Mouse (Mus musculus) limb, embryonic 13.5 days (tissue): Measurements from ENCODE around the gene Gm45062. TPM values are rescaled to one million over a fixed set of nuclear protein-coding genes. Genes with fewer than 3 reads are reported as not detected.

Experiments
- ATAC-seq: fragments of 200-750 bp; cut with Nextera tagmentation; 2 replicates; pipeline ENCODE4 v1.8.0; 2017; ENCODE audit warnings: low read depth, moderate number of reproducible peaks, moderate TSS enrichment; ENCODE audit not compliant: low FRiP score
- H3K27ac ChIP-seq: fragments of 300-500 bp; sonication (generic); 2 replicates; pipeline ENCODE4 v1.5.1; 2015; ENCODE audit warnings: inconsistent platforms, mild to moderate bottlenecking, moderate library complexity
- H3K27me3 ChIP-seq: fragments of 300-500 bp; sonication (generic); 2 replicates; pipeline ENCODE4 v1.6.1; 2015; ENCODE audit warnings: mild to moderate bottlenecking, inconsistent platforms
- H3K36me3 ChIP-seq: fragments of 300-500 bp; sonication (generic); 2 replicates; pipeline ENCODE4 v1.6.1; 2015; ENCODE audit warnings: inconsistent platforms, mild to moderate bottlenecking, moderate library complexity
- H3K4me1 ChIP-seq: fragments of 300-500 bp; sonication (generic); 2 replicates; pipeline ENCODE4 v1.6.1; 2015; ENCODE audit warnings: inconsistent platforms
- H3K4me2 ChIP-seq: fragments of 300-500 bp; sonication (generic); replicated peaks from 2 replicates; pipeline ENCODE4 v1.6.1; 2015; ENCODE audit warnings: inconsistent platforms, mild to moderate bottlenecking, moderate library complexity
- H3K4me3 ChIP-seq: fragments of 300-500 bp; sonication (generic); 2 replicates; pipeline ENCODE4 v1.5.1; 2015; ENCODE audit warnings: moderate library complexity, mild to moderate bottlenecking, inconsistent platforms
- H3K9ac ChIP-seq: fragments of 300-500 bp; sonication (generic); 2 replicates; pipeline ENCODE4 v1.6.1; 2015; ENCODE audit warnings: mild to moderate bottlenecking, inconsistent platforms
- H3K9me3 ChIP-seq: fragments of 300-500 bp; sonication (generic); 2 replicates; pipeline ENCODE4 v1.6.1; 2016; ENCODE audit warnings: inconsistent platforms
- WGBS: fragments of 180-500 bp; shearing (Covaris S2); methylation state at CpG from one replicate; pipeline ENCODE4 v1.1.7; 2015; 5-methylcytosine and 5-hydroxymethylcytosine counted together
- polyA plus RNA-seq: library from polyadenylated mRNA; unstranded; fragments of >200 nt; fragmentation: Nextera tagmentation; extraction: Ambion mirVana; gene quantifications from 2 replicates; pipeline ENCODE4 v1.2.1, GENCODE M21; 2015

Gm45062 gene
- polyA plus RNA-seq, 1 experiment from 2014 or later: 15.5 TPM

- H3K9me3 ChIP-seq: no peaks in the 10 kb centered on the region
- H3K9ac ChIP-seq: no peak overlapping the region
- ATAC-seq: no peak
- WGBS: 86% methylated on average over 6 of the region's 6 CpGs
- H3K4me2 ChIP-seq: no peak overlapping the region
- no peaks in the 10 kb centered on the region for H3K4me1 ChIP-seq
- no peaks in the 10 kb centered on the region for H3K36me3 ChIP-seq
- no peak overlapping the region for H3K4me3 ChIP-seq
- H3K27ac ChIP-seq: no peak overlapping the region
- no peaks in the 10 kb centered on the region for H3K27me3 ChIP-seq
Measured at GRCm38 (mm10) chr6:8504521-8505228, 245.4 kb downstream of the Gm45062 start.

GRCm38 (mm10) chr6:8506631-8507030 is 247.4 kb downstream of the Gm45062 start:
- Histone ChIP-seq H3K9ac (no peak overlapping the region), H3K4me2 (no peak overlapping the region), H3K27me3 (no peaks in the 10 kb centered on the region), H3K4me3 (no peak overlapping the region), H3K27ac (no peak overlapping the region), H3K36me3 (no peaks in the 10 kb centered on the region), H3K4me1 (peaks cover 7% of the 10 kb centered on the region; the same call in 1 of the 2 replicates), H3K9me3 (no peaks in the 10 kb centered on the region)
- no peak for ATAC-seq

- Histone ChIP-seq H3K9ac (peak overlapping the region; percentile 99), H3K36me3 (no peaks in the 10 kb centered on the region), H3K4me3 (peak overlapping the region; percentile 97), H3K4me1 (peaks cover 22% of the 10 kb centered on the region), H3K9me3 (no peaks in the 10 kb centered on the region), H3K27ac (peak overlapping the region; percentile 99), H3K4me2 (peak overlapping the region; percentile 75), H3K27me3 (no peaks in the 10 kb centered on the region)
- ATAC-seq: peak; percentile 98
- under 1% methylated on average over 45 of the region's 56 CpGs for WGBS
Measured at GRCm38 (mm10) chr6:8508883-8509536, 249.8 kb downstream of the Gm45062 start.

GRCm38 (mm10) chr6:8509551-8509950 is 250.3 kb downstream of the Gm45062 start, which contains the start of gene Glcci1:
TSS of gene Glcci1 (plus strand) at chr6:8509600.
- H3K4me3 ChIP-seq: peak within 1 kb of the TSS; percentile 97
- peak; percentile 84 for ATAC-seq
- H3K4me2 ChIP-seq: peak within 1 kb of the TSS; percentile 75
- H3K27ac ChIP-seq: peak within 1 kb of the TSS; percentile 99
- peak within 1 kb of the TSS; percentile 99 for H3K9ac ChIP-seq
- WGBS: under 1% methylated on average over 33 of the region's 69 CpGs
- no peaks in the 10 kb centered on the region for H3K9me3 ChIP-seq
- no peaks in the 10 kb centered on the region for H3K27me3 ChIP-seq
- H3K4me1 ChIP-seq: peaks cover 22% of the 10 kb centered on the region
- H3K36me3 ChIP-seq: no peaks in the 10 kb centered on the region

GRCm38 (mm10) chr6:8509961-8510863 is 251.0 kb downstream of the Gm45062 start:
- Histone ChIP-seq H3K4me3 (peak overlapping the region; percentile 97), H3K36me3 (no peaks in the 10 kb centered on the region), H3K9ac (peak overlapping the region; percentile 99), H3K4me2 (peak overlapping the region; percentile 75), H3K27ac (peak overlapping the region; percentile 99), H3K4me1 (peaks cover 22% of the 10 kb centered on the region), H3K27me3 (no peaks in the 10 kb centered on the region), H3K9me3 (no peaks in the 10 kb centered on the region)
- ATAC-seq: peak; percentile 15
- under 1% methylated on average over 38 of the region's 73 CpGs for WGBS

- ATAC-seq: no peak
- H3K9ac ChIP-seq: peak overlapping the region; percentile 99
- H3K4me3 ChIP-seq: peak overlapping the region; percentile 97
- H3K27me3 ChIP-seq: no peaks in the 10 kb centered on the region
- H3K4me2 ChIP-seq: peak overlapping the region; percentile 75
- H3K4me1 ChIP-seq: peaks cover 22% of the 10 kb centered on the region
- H3K27ac ChIP-seq: peak overlapping the region; percentile 99; the same call in 1 of the 2 replicates
- no peaks in the 10 kb centered on the region for H3K9me3 ChIP-seq
- WGBS: 2% methylated on average over 7 of the region's 7 CpGs
- no peaks in the 10 kb centered on the region for H3K36me3 ChIP-seq
Measured at GRCm38 (mm10) chr6:8510864-8511428, 251.7 kb downstream of the Gm45062 start.

- 6% methylated on average over 3 of the region's 3 CpGs for WGBS
- Histone ChIP-seq H3K4me1 (peaks cover 22% of the 10 kb centered on the region), H3K36me3 (no peaks in the 10 kb centered on the region), H3K4me2 (peak overlapping the region; percentile 75), H3K27me3 (no peaks in the 10 kb centered on the region), H3K9ac (peak overlapping the region; percentile 99), H3K9me3 (no peaks in the 10 kb centered on the region), H3K4me3 (peak overlapping the region; percentile 97), H3K27ac (peak overlapping the region; percentile 99; the same call in 1 of the 2 replicates)
- ATAC-seq: no peak
Measured at GRCm38 (mm10) chr6:8511447-8511846, 252.2 kb downstream of the Gm45062 start.

GRCm38 (mm10) chr6:8512416-8512815 is 253.2 kb downstream of the Gm45062 start:
- peak overlapping the region; percentile 99; the same call in 1 of the 2 replicates for H3K9ac ChIP-seq
- H3K27me3 ChIP-seq: no peaks in the 10 kb centered on the region
- H3K4me3 ChIP-seq: peak overlapping the region; percentile 97
- no peak overlapping the region for H3K27ac ChIP-seq
- H3K4me1 ChIP-seq: peaks cover 22% of the 10 kb centered on the region
- ATAC-seq: no peak
- H3K4me2 ChIP-seq: peak overlapping the region; percentile 75
- H3K9me3 ChIP-seq: no peaks in the 10 kb centered on the region
- no peaks in the 10 kb centered on the region for H3K36me3 ChIP-seq
- WGBS: 33% methylated on average over 8 of the region's 8 CpGs

- no peaks in the 10 kb centered on the region for H3K36me3 ChIP-seq
- H3K4me2 ChIP-seq: no peak overlapping the region
- 85% methylated on average over 3 of the region's 3 CpGs for WGBS
- no peaks in the 10 kb centered on the region for H3K4me1 ChIP-seq
- H3K27ac ChIP-seq: no peak overlapping the region
- ATAC-seq: no peak
- H3K4me3 ChIP-seq: no peak overlapping the region
- H3K27me3 ChIP-seq: no peaks in the 10 kb centered on the region
- no peaks in the 10 kb centered on the region for H3K9me3 ChIP-seq
- H3K9ac ChIP-seq: no peak overlapping the region
Measured at GRCm38 (mm10) chr6:8519687-8520086, 260.4 kb downstream of the Gm45062 start.

GRCm38 (mm10) chr6:8521231-8521630 is 262.0 kb downstream of the Gm45062 start:
- Histone ChIP-seq H3K27me3 (no peaks in the 10 kb centered on the region), H3K27ac (no peak overlapping the region), H3K4me2 (no peak overlapping the region), H3K36me3 (no peaks in the 10 kb centered on the region), H3K9ac (no peak overlapping the region), H3K9me3 (no peaks in the 10 kb centered on the region), H3K4me3 (no peak overlapping the region), H3K4me1 (no peaks in the 10 kb centered on the region)
- WGBS: 92% methylated on average over 4 of the region's 4 CpGs
- ATAC-seq: no peak

- Histone ChIP-seq H3K27ac (no peak overlapping the region), H3K4me2 (no peak overlapping the region), H3K36me3 (no peaks in the 10 kb centered on the region), H3K9me3 (no peaks in the 10 kb centered on the region), H3K4me1 (no peaks in the 10 kb centered on the region), H3K9ac (no peak overlapping the region), H3K4me3 (no peak overlapping the region), H3K27me3 (no peaks in the 10 kb centered on the region)
- no peak for ATAC-seq
- 89% methylated on average over 5 of the region's 5 CpGs for WGBS
Measured at GRCm38 (mm10) chr6:8524717-8525116, 265.5 kb downstream of the Gm45062 start.
